Mouse (Mus musculus) spleen, adult 12 weeks (tissue): Measurements from ENCODE around the gene Grk3.

Experiments
- DNase-seq: peaks from one replicate; pipeline ENCODE4 v3.0.0; 2022; ENCODE audit warnings: low spot score

The Grk3 gene

GRCm38 (mm10) chr5:113015236-113016061 is at the start of gene Grk3:
TSS of gene Grk3 (minus strand) at chr5:113015791.
- peak; percentile 5 for DNase-seq

GRCm38 (mm10) chr5:113054308-113054707 is 38.7 kb upstream of the Grk3 start:
- DNase-seq = no peak

- no peak for DNase-seq
Measured at GRCm38 (mm10) chr5:113050581-113051185, 35.1 kb upstream of the Grk3 start.

- DNase-seq = no peak
Measured at GRCm38 (mm10) chr5:113049876-113050275, 34.3 kb upstream of the Grk3 start.

- DNase-seq = no peak
Measured at GRCm38 (mm10) chr5:113045511-113046273, 30.1 kb upstream of the Grk3 start.

- no peak for DNase-seq
Measured at GRCm38 (mm10) chr5:113043531-113043930, 27.9 kb upstream of the Grk3 start.

GRCm38 (mm10) chr5:113041567-113042071 is 26.0 kb upstream of the Grk3 start:
- DNase-seq = no peak

GRCm38 (mm10) chr5:113040776-113041175 is 25.2 kb upstream of the Grk3 start:
- DNase-seq = no peak

- DNase-seq = no peak
Measured at GRCm38 (mm10) chr5:113038601-113039000, 23.0 kb upstream of the Grk3 start.

- DNase-seq = no peak
Measured at GRCm38 (mm10) chr5:113035094-113036047, 19.8 kb upstream of the Grk3 start.

- DNase-seq = no peak
Measured at GRCm38 (mm10) chr5:113031201-113031754, 15.7 kb upstream of the Grk3 start.

GRCm38 (mm10) chr5:113030082-113030481 is 14.5 kb upstream of the Grk3 start:
- no peak for DNase-seq

- no peak for DNase-seq
Measured at GRCm38 (mm10) chr5:113026706-113027105, 11.1 kb upstream of the Grk3 start.

- no peak for DNase-seq
Measured at GRCm38 (mm10) chr5:113024154-113024764, 8.7 kb upstream of the Grk3 start.

- DNase-seq = no peak
Measured at GRCm38 (mm10) chr5:113018190-113018589, 2.6 kb upstream of the Grk3 start.

- DNase-seq = no peak
Measured at GRCm38 (mm10) chr5:113017004-113017403, 1.4 kb upstream of the Grk3 start.

GRCm38 (mm10) chr5:113014808-113015235 is 769 bp downstream of the Grk3 start:
- no peak for DNase-seq

GRCm38 (mm10) chr5:113014111-113014807 is 1.3 kb downstream of the Grk3 start:
- DNase-seq = no peak

GRCm38 (mm10) chr5:113011926-113012325 is 3.7 kb downstream of the Grk3 start:
- DNase-seq = no peak
